Mouse (Mus musculus) thymus, postnatal 10 days (tissue): ENCODE measurements around the gene Sost.

ENCODE experiments used
- DNase-seq, 2 experiments: peaks; one replicate each; pipeline ENCODE4 v3.0.0; 2021; ENCODE audit warnings: low spot score in 2 of 2

The Sost gene

DNA sequence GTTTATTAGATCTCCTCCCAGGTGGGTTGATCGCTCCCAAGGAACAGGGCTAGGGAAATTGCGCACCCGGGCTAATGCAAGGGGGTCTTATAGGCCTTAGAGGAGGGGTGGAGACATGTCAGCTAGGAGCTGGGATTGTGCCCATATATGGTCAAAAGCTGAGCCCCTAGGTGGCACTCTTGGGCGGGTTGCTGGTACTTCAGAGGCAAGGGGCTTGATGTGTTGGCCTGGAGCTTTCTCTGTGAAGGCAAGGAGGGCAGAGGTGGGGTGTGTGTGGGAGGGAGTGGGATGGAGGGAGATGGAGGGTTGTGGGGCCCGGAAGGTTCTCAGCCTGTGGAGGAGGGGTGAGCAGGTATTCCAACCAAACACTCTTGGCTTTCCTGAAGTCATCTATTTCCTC lies 20.3 kb downstream of the Sost start:
- no peak for DNase-seq

DNA sequence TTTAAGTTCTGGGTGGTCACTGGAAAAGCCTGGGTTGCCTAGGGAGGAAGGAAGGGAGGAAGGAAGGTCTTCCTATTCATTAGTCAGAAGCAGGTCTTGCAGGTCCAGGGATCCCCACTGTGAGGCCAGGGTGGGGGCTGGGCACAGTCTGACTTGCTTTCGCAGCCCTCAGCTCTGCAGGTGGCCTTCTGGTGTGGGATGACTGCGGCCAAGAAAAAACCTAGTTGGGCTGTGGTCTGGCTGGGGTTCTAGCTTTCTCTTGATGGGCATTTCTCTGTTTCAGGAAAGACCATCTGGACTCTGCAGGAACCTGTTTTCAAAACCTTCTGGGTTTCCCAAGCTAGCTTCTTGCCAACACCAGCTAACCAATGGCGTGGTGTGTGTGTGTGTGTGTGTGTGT lies 23.8 kb downstream of the Sost start:
- DNase-seq: no peak

DNA sequence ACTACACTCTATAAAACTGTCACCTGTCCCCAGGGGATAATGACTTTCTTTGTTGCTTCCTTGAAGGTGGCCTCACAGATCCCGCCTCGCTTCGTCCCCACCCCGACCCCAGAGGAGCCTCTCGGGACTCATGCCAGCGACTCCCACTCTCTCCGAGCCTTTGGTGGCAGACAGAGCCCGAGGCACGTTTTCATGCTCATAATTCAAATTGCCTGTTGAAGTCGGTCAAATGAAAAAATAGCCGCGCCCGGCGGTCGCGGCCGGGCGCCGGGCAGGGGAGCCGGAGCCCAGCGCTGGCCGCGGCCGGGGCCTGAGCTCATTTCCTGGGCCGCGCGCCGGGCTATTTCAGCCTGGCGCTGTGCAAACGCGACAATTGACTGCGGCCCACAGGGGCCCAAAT lies 29.7 kb downstream of the Sost start:
- DNase-seq: no peak

DNA sequence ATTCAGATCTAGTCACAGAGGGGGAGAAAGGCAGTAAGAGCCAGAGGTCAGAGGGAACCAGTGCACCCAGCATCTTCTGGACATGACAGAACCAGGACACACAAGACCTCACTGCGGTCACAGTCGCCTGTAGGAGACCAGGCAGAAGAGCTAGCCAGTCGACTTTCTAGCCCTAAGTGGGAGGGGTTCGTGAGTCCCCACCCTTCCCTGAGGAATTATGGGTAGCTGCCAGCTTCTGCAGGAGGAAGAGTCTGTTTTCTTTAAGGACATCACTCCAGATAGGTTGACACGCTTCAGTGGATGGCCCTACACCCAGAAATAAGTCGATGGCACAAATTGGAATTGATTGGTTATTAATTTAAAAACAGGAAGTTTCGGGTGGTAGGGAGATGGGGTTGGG lies 30.4 kb downstream of the Sost start:
- no peak for DNase-seq

DNA sequence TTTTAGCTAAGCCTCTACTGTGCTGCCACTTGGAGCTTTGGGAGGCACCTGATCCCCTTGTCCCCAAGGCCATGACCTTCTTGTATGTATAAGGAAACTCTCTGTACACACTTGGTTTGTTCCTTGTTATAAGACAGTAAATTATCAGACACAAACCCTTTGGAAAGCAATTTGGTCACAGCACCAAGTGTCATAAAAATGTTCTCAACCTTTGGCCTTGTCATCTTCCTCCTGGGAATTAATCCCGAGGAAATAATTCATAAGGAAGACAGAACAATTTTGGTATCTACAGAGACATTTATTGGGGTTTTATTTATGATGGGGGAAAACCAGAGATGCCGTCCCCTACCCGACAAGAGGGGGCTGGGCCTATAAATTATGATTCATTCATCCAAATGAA lies 31.1 kb downstream of the Sost start:
- DNase-seq: no peak

DNA sequence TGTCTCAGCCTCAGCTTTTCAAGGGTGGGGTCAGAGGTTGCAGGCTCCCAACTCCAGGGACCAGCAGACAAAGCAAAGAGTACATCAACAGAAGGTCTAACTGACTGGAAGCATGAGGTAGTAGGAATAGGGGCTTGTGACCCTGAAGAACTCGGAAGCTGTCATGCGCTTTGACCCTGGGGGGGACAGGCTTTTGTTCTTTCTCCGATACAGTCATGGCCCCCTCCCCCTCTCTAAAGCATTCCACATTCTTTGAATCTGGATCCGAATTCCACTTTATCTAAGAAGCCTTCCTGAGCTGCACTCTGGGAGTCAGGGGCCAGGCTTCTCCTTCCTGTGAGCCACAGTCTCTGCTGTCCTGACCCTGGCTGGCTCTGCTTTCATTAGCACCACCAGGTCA lies 34.8 kb downstream of the Sost start:
- DNase-seq: no peak

DNA sequence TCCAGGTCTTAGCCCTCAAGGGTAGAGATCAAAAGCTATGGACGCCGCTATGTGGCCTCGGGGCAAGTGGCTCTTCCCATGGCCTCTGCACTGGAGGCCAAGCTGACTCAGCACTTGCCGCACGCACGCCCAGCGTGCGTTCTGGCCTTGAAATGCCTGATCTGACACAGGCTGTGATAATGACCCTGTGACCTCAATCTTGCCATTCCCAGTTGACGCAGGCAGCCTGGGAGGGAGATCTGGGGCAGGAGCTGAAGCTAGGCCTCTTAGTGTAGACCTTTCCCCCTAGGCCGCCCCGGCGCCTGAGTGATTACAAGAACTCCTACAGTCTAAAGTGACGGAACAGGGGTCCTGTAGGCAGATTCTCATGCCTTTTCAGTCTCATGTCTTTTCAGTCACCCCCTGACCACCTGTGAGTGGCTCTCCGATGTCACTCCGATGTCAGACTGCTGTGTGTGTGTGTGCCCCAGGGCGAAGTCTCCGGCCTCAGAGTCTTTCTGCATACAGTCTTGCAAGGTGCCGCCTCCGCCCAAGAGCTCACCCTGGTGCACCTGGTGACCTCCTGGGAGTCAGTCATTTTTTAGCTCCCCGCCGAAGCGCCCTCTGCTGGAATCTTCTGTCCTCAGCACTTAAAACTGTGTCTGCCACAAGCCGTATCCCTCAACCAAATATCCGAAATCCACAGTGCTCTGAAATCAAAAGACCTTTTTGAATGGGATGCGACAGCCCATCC lies 38.6 kb downstream of the Sost start:
- peak; percentile 4 to 43 for DNase-seq

DNA sequence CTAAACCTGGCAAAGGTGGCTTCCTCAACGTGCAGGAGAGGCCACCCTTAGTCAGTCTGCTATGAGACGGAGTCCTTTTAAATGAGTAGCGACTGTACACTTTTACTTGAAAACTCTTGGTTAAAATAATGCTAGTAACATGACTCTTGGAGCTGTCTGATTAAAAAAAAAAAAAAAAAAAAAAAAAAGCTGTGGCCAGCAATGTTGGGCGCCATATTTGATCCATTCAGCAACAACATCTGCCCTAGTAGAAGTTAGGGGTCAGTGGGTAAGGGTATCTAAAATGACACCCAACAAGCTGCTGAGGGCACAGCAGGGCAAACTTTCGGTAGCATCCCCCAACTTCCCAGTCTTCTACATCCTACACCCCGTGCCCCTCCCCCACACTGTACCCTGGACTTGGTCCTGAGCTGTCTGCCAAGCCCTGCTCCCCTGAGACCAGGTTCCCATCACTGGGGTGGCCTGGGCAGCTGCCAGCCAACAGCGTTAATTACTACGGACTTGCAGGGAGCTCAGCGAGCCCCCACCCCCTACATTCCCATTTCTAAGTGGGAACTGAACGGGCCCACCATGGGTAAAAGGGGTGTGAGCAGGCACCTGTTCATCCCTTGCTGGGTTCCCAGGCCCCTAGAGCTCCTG lies 39.7 kb downstream of the Sost start:
- no peak for DNase-seq

DNA sequence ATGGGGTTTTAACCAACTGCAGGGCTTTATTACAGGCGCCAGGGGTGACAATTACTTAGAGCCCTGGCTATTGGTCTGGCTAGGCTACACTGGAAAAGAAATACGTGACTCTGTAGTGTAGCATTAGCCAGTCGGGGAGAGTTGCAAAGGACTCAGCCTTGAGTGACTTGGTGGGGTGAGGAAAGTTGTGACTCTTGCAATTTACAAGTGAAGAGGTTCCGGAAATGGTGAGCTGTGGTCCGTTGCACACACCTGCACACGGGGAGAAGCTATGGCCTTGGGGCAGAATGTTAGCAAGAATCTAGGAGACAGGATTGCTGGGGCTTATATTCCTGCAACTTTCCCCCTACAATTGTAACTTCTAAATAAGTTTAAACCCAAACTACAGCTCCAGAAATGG lies 41.2 kb downstream of the Sost start:
- no peak for DNase-seq

DNA sequence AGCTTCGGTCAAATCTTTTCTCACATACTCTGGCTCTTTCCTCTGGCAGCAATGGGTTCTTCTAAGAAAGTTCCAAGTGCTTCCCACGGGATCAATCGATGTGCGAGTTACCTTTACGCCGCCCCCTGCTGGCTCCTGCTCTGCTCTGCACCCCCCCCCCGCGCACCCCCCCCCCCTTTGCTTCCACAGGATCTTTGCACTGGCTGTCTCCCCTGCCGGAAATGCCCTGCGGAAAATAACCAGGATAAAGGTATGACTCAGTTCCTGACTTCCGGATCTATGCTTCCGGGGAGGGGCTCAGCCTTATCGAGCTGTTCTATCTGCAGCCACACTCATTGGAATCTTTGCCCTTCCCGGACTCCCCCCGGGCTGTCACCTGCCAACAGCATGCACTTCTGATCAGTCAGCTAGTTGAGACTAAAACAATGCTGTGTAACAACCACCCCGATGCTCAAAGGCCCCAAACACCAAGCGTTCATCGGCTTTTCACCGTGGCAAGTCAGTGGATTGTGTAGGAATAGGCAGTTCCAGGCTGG lies 42.3 kb downstream of the Sost start:
- DNase-seq: no peak

DNA sequence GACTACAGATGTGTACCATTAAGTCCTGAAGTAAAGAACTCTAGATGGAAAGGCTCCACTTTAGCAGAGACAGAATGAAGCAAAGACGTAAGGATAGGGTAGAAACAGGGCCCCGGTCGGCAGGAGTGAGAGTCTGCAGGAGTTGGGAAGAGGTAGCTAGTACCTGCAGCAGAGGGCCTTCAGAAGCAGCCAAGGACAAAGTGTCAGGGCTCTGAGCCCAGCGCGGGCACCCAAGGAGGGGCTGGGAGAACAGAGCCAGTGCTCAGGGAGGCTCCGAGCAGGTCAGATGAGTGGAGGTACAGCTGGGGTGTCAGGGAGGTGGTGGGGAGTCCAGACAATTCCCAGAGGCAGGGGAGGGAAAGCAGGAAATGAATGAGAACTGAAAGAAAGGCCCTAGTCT lies 42.8 kb downstream of the Sost start:
- no peak for DNase-seq

DNA sequence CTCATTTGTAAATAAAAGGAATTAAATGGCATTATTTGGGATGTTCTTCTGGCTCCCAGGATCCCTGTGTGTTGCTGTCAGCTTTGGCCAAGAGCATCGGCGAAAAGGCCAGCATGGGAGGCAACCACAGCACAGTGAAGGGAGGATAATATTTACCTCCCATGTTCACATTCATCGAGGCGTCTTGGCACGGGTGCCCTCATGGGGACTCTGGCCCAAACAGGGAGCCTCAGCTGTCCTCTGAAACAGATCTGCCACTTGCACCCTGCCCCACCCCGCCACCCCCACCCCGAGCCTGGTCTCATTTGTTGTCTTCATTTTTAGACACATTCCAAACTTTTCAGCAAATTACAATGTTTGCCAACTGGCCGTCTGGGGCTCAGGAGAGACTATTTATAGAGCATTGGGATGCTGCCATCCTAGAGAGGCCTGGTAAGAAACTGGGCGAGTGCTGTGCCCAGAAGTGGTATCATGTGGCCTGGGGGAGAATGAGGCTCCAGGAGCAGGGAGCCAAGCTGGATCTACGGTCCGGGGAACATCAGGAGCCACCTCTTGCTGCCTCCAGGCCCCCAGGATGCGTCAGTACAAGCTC lies 45.4 kb downstream of the Sost start:
- DNase-seq: no peak

DNA sequence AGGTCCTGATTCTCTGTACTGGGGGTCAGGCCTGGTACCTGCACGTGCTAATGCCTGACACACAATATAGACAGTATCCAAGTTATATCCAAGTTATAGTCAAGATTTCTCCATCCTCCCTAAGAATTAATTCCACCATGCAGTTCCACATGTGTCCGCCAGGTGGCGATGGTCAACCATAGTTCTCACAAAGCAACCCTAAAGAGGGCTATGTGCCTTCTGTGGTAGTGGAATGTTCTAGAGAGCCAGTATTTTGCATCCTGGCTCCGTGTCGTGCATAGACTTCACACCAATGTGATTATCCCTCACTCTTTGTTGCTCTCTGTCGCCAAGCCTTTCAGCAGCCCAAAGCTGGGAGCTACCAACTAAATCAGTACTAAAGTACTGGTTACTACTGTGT lies 47.2 kb downstream of the Sost start:
- DNase-seq: peak; percentile 8 to 57

DNA sequence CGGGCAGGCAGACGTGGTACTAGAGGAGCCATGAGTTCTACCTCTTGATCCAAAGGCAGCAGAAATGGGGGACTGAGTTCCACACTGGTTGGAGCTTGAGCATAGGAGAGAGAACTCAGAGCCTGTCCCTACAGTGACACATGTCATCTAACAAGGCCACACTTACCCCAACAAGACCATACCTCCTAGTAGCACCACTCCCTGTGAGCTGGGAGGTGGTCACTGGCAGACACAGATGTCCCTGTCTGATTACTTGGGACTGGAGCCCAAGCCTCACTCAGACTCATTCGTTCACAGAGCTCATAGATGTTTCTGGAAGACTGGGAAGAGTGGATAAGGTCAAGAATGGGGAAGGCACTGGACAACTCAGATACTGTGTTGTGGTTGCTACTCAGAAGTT lies 48.2 kb downstream of the Sost start:
- DNase-seq: no peak

DNA sequence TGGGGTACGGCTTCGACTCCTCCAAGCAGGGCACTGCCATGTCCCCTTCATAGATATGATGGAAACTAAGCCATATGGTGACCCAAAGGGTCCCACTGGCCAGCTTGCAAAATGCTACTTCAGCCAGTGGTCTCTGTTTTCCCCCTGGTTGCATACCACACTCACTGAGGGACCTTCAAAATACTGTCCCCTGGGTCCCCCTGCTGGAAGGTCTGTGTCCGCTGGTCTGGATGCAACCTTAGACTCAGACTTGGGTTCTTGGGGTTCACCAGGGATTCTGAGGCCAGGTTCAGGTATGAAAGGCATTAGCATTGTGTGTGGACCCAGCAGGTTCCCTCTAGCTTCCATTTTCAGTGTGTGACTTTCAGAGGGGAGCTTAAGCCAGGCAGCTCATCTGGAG lies 50.0 kb downstream of the Sost start:
- DNase-seq: no peak

DNA sequence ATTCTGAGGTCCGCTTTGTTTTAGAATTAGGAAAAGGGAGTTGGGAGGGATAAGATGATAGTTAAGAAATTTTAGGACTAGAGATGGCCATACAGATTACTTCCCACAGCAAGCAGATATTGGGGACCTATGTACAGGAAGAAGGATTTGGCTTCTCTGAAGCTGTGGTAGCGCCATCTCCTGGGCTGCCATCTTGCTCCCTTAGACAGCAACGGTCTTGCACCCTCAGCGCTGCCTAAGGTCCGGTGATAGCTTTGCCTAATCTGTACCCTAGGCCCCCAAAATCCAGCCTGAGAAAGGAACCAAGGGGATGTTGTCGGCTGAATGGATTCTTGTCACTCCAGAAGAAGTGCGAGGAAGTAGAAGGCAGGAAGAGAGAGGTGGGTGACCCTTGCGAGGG lies 53.2 kb downstream of the Sost start:
- DNase-seq: no peak
